Mouse (Mus musculus) midbrain, embryonic 11.5 days (tissue): ENCODE measurements around the gene Mest. TPM values are rescaled to one million over a fixed set of nuclear protein-coding genes. Genes with fewer than 3 reads are reported as not detected.

Experiments
- ATAC-seq: fragments of 200-750 bp; cut with Nextera tagmentation; 2 replicates; pipeline ENCODE4 v1.8.0; 2017; ENCODE audit warnings: moderate TSS enrichment, moderate library complexity; ENCODE audit not compliant: low FRiP score
- DNase-seq: peaks from one replicate; pipeline ENCODE4 v3.0.0; 2015; ENCODE audit warnings: low spot score; ENCODE audit errors: missing footprints
- H3K27ac ChIP-seq: fragments of 300-500 bp; sonication (generic); 2 replicates; pipeline ENCODE4 v1.5.1; 2014; ENCODE audit warnings: low read depth, low read length
- H3K27me3 ChIP-seq: fragments of 300-500 bp; sonication (generic); 2 replicates; pipeline ENCODE4 v1.6.1; 2014; ENCODE audit warnings: mild to moderate bottlenecking, low read length, moderate library complexity, mixed read lengths; ENCODE audit not compliant: control insufficient read depth, insufficient read depth
- H3K36me3 ChIP-seq: fragments of 300-500 bp; sonication (generic); 2 replicates; pipeline ENCODE4 v1.6.1; 2014; ENCODE audit warnings: mild to moderate bottlenecking, low read length, moderate library complexity, mixed read lengths; ENCODE audit not compliant: control insufficient read depth, insufficient read depth
- H3K4me1 ChIP-seq: fragments of 300-500 bp; sonication (generic); 2 replicates; pipeline ENCODE4 v1.6.1; 2014; ENCODE audit warnings: low read length; ENCODE audit not compliant: control insufficient read depth, insufficient read depth
- H3K4me2 ChIP-seq: fragments of 300-500 bp; sonication (generic); 2 replicates; pipeline ENCODE4 v1.6.1; 2014; ENCODE audit warnings: mild to moderate bottlenecking, moderate library complexity
- H3K4me3 ChIP-seq: fragments of 300-500 bp; sonication (generic); 2 replicates; pipeline ENCODE4 v1.5.1; 2014; ENCODE audit warnings: low read depth, low read length
- H3K9ac ChIP-seq: fragments of 300-500 bp; sonication (generic); 2 replicates; pipeline ENCODE4 v1.6.1; 2014; ENCODE audit warnings: low read length
- H3K9me3 ChIP-seq: fragments of 300-500 bp; sonication (generic); 2 replicates; pipeline ENCODE4 v1.6.1; 2016; ENCODE audit warnings: low read length; ENCODE audit not compliant: control insufficient read depth
- WGBS: fragments of 180-500 bp; shearing (Covaris S2); extraction: QIAGEN DNeasy Blood & Tissue Kit; methylation state at CpG from one replicate; pipeline ENCODE4 v1.1.7; 2014; 5-methylcytosine and 5-hydroxymethylcytosine counted together
- polyA plus RNA-seq: library from polyadenylated mRNA; unstranded; fragments of >200 nt; fragmentation: Nextera tagmentation; extraction: Ambion mirVana; gene quantifications from 2 replicates; pipeline ENCODE4 v1.2.1, GENCODE M21; 2014

The Mest gene
- polyA plus RNA-seq, 1 experiment from 2014 or later, result 1,269 TPM

GRCm38 (mm10) chr6:30681935-30682900, 41.1 kb upstream of the Mest start:
- H3K4me3 ChIP-seq, result no peak overlapping the region
- peaks cover 10% of the 10 kb centered on the region for H3K4me1 ChIP-seq
- H3K36me3 ChIP-seq, result no peaks in the 10 kb centered on the region
- ATAC-seq (no peak), DNase-seq (peak; percentile 88)
- H3K9ac ChIP-seq, result no peak overlapping the region
- H3K4me2 ChIP-seq, result no peak overlapping the region
- H3K27me3 ChIP-seq, result no peaks in the 10 kb centered on the region
- H3K9me3 ChIP-seq, result no peaks in the 10 kb centered on the region
- H3K27ac ChIP-seq, result peak overlapping the region; percentile 37; the same call in 1 of the 2 replicates
- 76% methylated on average over 13 of the region's 13 CpGs for WGBS

DNA sequence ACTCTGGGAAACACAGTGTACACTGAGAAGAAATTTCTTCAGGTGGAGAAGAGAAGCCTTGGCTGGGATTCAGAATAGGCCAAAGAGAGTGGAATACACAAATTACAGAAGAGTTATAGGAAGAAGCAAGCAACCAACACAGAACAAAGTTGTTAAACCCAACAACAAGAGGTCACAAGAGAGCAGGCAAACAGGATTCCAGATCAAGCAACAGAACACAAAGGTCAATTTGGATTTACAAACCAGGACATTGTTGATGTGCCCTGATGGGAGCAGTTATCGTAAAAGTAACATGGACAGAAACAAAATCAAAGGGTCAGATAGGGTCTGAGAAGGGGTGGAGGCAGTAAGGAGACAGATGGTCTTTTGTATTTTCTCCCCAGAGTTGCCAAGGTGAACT, 38.8 kb upstream of the Mest start:
- no peak overlapping the region for H3K9ac ChIP-seq
- H3K36me3 ChIP-seq, result no peaks in the 10 kb centered on the region
- H3K4me3 ChIP-seq, result no peak overlapping the region
- 91% methylated on average over 1 of the region's 1 CpGs for WGBS
- H3K4me2 ChIP-seq, result no peak overlapping the region
- peaks cover 3% of the 10 kb centered on the region; the same call in 1 of the 2 replicates for H3K4me1 ChIP-seq
- ATAC-seq, result no peak
- no peaks in the 10 kb centered on the region for H3K27me3 ChIP-seq
- DNase-seq, result no peak
- H3K27ac ChIP-seq, result no peak overlapping the region
- H3K9me3 ChIP-seq, result no peaks in the 10 kb centered on the region

DNA sequence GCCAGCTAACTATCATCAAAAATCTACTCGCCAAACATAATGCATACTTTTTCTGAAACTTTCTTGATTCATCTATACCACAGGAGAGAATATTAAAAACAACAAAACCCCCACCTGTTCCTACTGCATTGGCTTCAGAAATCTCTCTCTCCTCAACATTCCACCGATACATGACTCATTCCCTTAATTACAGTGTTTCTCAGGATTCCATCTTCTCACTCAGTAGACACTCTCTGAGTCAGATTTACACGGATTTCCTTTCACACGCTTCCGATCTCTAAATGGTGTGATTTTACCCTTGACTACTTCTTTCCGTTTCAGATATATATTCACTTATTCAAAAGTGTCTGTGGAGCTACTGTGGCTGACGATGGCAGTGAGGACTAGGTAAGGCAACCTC, 36.1 kb upstream of the Mest start:
- no peaks in the 10 kb centered on the region for H3K27me3 ChIP-seq
- ATAC-seq (no peak), DNase-seq (no peak)
- no peaks in the 10 kb centered on the region for H3K36me3 ChIP-seq
- H3K4me2 ChIP-seq, result no peak overlapping the region
- 95% methylated on average over 7 of the region's 7 CpGs for WGBS
- no peak overlapping the region for H3K27ac ChIP-seq
- H3K9me3 ChIP-seq, result no peaks in the 10 kb centered on the region
- no peak overlapping the region for H3K4me3 ChIP-seq
- H3K4me1 ChIP-seq, result peaks cover 3% of the 10 kb centered on the region; the same call in 1 of the 2 replicates
- no peak overlapping the region for H3K9ac ChIP-seq

GRCm38 (mm10) chr6:30692826-30693225, 30.5 kb upstream of the Mest start:
- peak overlapping the region; percentile 78 for H3K9ac ChIP-seq
- H3K4me1 ChIP-seq, result peaks cover 19% of the 10 kb centered on the region
- no peaks in the 10 kb centered on the region; the same call in 1 of the 2 replicates for H3K9me3 ChIP-seq
- no peaks in the 10 kb centered on the region for H3K27me3 ChIP-seq
- peak overlapping the region; percentile 52 for H3K4me3 ChIP-seq
- peak overlapping the region; percentile 96 for H3K27ac ChIP-seq
- H3K36me3 ChIP-seq, result no peaks in the 10 kb centered on the region
- peak overlapping the region; percentile 59 for H3K4me2 ChIP-seq
- ATAC-seq (no peak), DNase-seq (peak; percentile 89)
- WGBS, result 76% methylated on average over 5 of the region's 5 CpGs

DNA sequence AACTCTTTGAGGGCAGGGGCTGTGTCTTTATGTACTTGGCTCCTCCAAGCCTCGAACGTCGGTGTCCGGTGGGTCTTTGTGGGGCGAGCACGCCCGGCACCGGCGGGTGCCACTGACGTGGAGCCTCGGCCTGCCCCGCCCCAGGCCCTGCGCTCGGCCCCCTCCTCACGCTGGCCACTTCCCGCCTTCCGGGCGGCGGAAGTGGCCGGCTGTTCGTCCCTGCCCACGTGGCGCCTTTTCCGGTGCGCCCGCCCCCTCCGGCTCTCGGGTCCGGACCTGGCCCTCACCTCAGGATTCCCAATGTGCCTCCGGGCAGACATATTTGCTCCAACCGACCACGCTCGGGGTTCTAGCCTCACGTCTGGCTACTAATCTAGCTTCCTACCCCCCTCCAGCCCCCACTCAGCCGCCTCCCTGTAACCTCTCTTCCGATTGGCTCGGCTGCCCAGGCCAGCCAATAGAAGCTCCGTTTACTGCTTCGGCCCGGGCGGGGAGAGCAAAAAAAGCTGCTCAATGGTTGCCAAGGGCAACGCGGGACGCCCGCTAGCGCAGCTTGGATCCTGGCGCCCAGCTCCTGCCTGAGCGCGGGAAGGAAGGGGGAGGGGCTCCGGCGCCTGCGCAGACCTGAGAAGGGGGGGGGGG, 29.9 kb upstream of the Mest start, which contains the start of gene Cep41:
Cep41 (minus strand) TSS at position 400 of the 642 bp plus-strand sequence.
- no peaks in the 10 kb centered on the region for H3K36me3 ChIP-seq
- under 1% methylated on average over 48 of the region's 52 CpGs for WGBS
- H3K4me1 ChIP-seq, result peaks cover 20% of the 10 kb centered on the region
- no peaks in the 10 kb centered on the region; the same call in 1 of the 2 replicates for H3K9me3 ChIP-seq
- DNase-seq, result peak; percentile 100
- H3K4me3 ChIP-seq, result peak within 1 kb of the TSS; percentile 52
- H3K9ac ChIP-seq, result peak within 1 kb of the TSS; percentile 78
- peak within 1 kb of the TSS; percentile 96 for H3K27ac ChIP-seq
- H3K27me3 ChIP-seq, result no peaks in the 10 kb centered on the region
- H3K4me2 ChIP-seq, result peak within 1 kb of the TSS; percentile 59
- ATAC-seq, result peak; percentile 98

- peak; percentile 87 for DNase-seq
- WGBS, result 33% methylated on average over 6 of the region's 6 CpGs
- H3K9ac ChIP-seq, result no peak overlapping the region
- no peaks in the 10 kb centered on the region for H3K27me3 ChIP-seq
- H3K27ac ChIP-seq, result peak overlapping the region; percentile 37
- peak; percentile 22 for ATAC-seq
- no peaks in the 10 kb centered on the region; the same call in 1 of the 2 replicates for H3K9me3 ChIP-seq
- H3K4me2 ChIP-seq, result peak overlapping the region; percentile 59
- no peaks in the 10 kb centered on the region for H3K36me3 ChIP-seq
- peaks cover 20% of the 10 kb centered on the region for H3K4me1 ChIP-seq
- no peak overlapping the region for H3K4me3 ChIP-seq
Measured at GRCm38 (mm10) chr6:30694209-30694608, 29.1 kb upstream of the Mest start.

DNA sequence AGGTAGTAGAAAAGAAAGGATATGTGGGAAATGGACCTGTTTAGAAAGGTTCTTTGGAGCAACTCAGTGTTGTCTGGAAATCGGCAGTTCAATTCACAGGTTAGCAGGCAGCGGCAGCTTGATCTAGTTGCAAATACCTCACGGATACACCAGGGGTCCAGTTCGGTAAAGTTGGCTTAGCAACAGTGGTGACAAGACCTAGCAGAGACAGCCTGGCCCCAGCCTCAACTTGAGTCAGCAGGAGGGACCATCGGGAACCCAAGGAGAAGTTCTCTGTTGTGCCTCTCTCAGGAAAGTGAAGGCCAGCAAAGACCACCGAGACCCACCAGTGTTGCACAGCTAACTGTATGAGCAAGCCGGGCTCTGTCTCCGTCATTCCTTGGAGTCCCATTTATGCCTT, 28.2 kb upstream of the Mest start:
- Histone ChIP-seq H3K4me1 (peaks cover 20% of the 10 kb centered on the region), H3K4me3 (no peak overlapping the region), H3K4me2 (no peak overlapping the region), H3K27ac (no peak overlapping the region), H3K9ac (no peak overlapping the region), H3K27me3 (no peaks in the 10 kb centered on the region), H3K36me3 (no peaks in the 10 kb centered on the region), H3K9me3 (no peaks in the 10 kb centered on the region; the same call in 1 of the 2 replicates)
- 89% methylated on average over 8 of the region's 8 CpGs for WGBS
- DNase-seq (peak; percentile 67), ATAC-seq (no peak)

GRCm38 (mm10) chr6:30697464-30697863, 25.9 kb upstream of the Mest start:
- Histone ChIP-seq H3K9me3 (no peaks in the 10 kb centered on the region; the same call in 1 of the 2 replicates), H3K9ac (no peak overlapping the region), H3K27ac (no peak overlapping the region), H3K4me1 (peaks cover 20% of the 10 kb centered on the region), H3K36me3 (no peaks in the 10 kb centered on the region), H3K4me2 (no peak overlapping the region), H3K27me3 (no peaks in the 10 kb centered on the region), H3K4me3 (no peak overlapping the region)
- ATAC-seq (no peak), DNase-seq (peak; percentile 72)
- WGBS, result 40% methylated on average over 5 of the region's 5 CpGs

- DNase-seq (peak; percentile 57), ATAC-seq (no peak)
- 95% methylated on average over 4 of the region's 4 CpGs for WGBS
- H3K27me3 ChIP-seq, result no peaks in the 10 kb centered on the region
- H3K4me2 ChIP-seq, result no peak overlapping the region
- H3K4me3 ChIP-seq, result no peak overlapping the region
- H3K9ac ChIP-seq, result no peak overlapping the region
- H3K36me3 ChIP-seq, result no peaks in the 10 kb centered on the region
- H3K9me3 ChIP-seq, result no peaks in the 10 kb centered on the region; the same call in 1 of the 2 replicates
- H3K27ac ChIP-seq, result no peak overlapping the region
- peaks cover 15% of the 10 kb centered on the region for H3K4me1 ChIP-seq
Measured at GRCm38 (mm10) chr6:30698036-30698435, 25.3 kb upstream of the Mest start.
